Mouse (Mus musculus): ENCODE measurements at regions not wholly inside any gene's neighbourhood (a gene's known extent, or its start where the extent isn't known, plus 50 kb on each side); places are given as distances from the start of the nearest gene placed in this dataset.

- no peak for TF ChIP-seq CTCF (IDR thresholded peaks at IDR 0.05; ENCODE audit: low read depth)
- TF ChIP-seq EP300 (IDR thresholded peaks at IDR 0.05; ENCODE audit: low read depth), result no peak
These were observed 107.1 kb downstream of the Gm21738 start for GRCm38 (mm10) chr14:19311614-19312013.

Measured in liver, postnatal 0 days (tissue).